Mouse (Mus musculus): ENCODE measurements around the gene Ripk1. TPM values are rescaled to one million over a fixed set of nuclear protein-coding genes. Genes with fewer than 3 reads are reported as not detected.

Ripk1 gene
- polyA plus RNA-seq (2014; fragmentation: Illumina TruSeq; extraction: RNeasy Lipid Tissue Mini Kit (QIAGEN cat#74804)) = 43.7 TPM

DNA sequence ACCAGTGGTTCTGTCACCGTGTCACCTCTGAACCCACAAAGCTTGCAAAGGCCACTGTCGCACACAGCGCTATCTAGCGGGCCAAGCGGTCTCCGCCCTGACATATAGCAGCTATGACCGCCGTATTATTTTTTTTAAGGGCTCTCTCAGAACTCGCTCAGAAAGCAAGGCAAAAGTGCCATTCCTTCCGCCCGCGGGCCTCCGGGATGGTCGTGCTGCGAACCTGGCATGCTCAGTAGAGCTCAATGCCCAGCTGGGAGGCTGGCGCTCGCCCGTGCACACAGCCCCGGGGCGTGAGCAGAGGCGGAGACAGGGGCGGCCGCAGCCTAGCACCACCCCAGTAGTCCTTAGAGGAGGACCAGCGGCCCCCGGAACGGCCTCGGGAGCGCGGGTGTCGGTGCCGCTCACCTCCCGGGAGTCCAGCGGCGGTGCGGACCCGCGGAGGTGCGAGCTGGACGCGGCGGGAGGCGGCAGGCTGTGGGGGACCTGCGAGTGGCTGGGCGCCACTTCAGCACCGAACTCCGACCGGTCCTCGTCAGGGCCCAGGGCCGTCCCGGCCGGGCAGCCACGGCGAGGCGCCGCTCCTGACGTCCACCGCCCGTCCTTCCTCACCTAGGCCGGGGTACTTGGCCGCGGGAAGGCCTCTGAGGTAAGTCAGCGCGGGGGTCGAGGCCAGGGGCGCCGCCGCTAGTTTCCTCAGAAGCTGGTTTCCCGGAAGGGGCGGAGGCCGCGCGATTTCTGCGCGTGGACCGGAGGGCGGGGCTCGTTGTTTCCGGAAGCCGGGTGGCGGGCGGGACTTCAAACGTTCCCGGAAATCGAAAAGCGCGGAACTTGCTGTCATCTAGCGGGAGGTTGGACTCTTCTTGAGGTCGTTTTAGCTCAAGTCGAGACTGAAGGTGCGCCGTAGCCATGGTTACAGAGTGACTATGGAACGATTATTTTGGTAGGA, at the start of gene Ripk1, which contains the start of gene Serpinb6a:
Gene Ripk1 (plus strand): TSS at position 306 of the 949 bp plus-strand sequence.
Gene Serpinb6a (minus strand): TSS at position 737 of the 949 bp plus-strand sequence.

DNA sequence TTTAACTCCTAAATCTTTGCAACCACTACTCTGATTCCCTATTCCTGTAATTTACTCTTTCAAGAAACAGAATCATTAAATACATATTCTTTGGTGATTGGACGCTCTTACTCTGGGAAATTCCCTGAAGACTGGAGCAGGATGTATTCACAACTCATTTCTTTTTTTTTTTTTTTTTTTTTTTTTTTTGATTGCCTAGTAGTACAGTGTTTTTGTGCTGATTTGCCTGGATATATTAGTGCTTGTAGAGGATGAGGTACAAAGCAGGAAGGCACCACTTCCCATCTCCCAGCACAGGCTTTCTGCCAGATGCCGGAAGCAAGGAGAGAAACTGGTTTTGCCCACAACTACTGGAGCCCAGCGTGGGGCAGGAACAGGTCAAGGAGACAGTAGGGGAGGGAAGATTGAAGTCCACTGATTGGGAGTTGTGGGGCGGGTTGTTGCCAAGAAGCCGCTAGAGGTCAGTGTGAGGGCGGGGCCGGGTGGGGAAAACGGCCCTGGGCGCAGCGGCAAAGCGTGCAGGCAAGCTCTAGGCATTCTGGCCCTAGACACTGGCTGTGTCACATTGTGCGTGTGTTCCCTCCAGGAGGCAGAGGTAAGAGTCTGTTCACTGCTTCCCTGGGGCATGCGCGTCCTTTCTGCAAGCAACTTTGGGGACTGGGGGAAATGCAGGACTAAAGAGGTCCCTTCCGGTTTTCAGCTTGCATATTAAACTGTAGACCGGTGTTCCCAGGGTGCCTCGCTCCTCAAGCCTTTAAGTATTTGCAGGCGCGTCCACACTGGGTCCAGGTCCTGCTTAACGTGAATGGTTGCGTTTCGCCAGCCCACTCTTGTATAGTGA, 37.7 kb upstream of the Ripk1 start, which contains the start of gene Nqo2:
Gene Nqo2 (plus strand): TSS at position 482 of the 841 bp plus-strand sequence.

GRCm38 (mm10) chr13:34037172-34038055, 35.3 kb downstream of the Ripk1 start, which contains the start of gene Bphl:
Gene Bphl (plus strand): TSS chr13:34037597.

GRCm38 (mm10) chr13:34077492-34078271, 75.5 kb downstream of the Ripk1 start, which contains the start of gene Tubb2a:
Gene Tubb2a (minus strand): TSS chr13:34078007.

Other genes starting within 250 kb of the Ripk1 start
- not detected for gene Serpinb6e, start 159.0 kb upstream of the Ripk1 start, polyA plus RNA-seq (2014; fragmentation: Illumina TruSeq; extraction: RNeasy Lipid Tissue Mini Kit (QIAGEN cat#74804))
- gene Serpinb6c, start 96.7 kb upstream of the Ripk1 start, polyA plus RNA-seq (2014; fragmentation: Illumina TruSeq; extraction: RNeasy Lipid Tissue Mini Kit (QIAGEN cat#74804)) = not detected
- 95.9 TPM for gene Nqo2, start 37.7 kb upstream of the Ripk1 start, polyA plus RNA-seq (2014; fragmentation: Illumina TruSeq; extraction: RNeasy Lipid Tissue Mini Kit (QIAGEN cat#74804))
- gene Serpinb6a, start 431 bp downstream of the Ripk1 start, polyA plus RNA-seq (2014; fragmentation: Illumina TruSeq; extraction: RNeasy Lipid Tissue Mini Kit (QIAGEN cat#74804)) = 645 TPM
- gene Bphl, start 35.2 kb downstream of the Ripk1 start, polyA plus RNA-seq (2014; fragmentation: Illumina TruSeq; extraction: RNeasy Lipid Tissue Mini Kit (QIAGEN cat#74804)) = 30.9 TPM
- gene Tubb2a, start 75.6 kb downstream of the Ripk1 start, polyA plus RNA-seq (2014; fragmentation: Illumina TruSeq; extraction: RNeasy Lipid Tissue Mini Kit (QIAGEN cat#74804)) = 4.8 TPM
- 5.3 TPM for gene Tubb2b, start 128.1 kb downstream of the Ripk1 start, polyA plus RNA-seq (2014; fragmentation: Illumina TruSeq; extraction: RNeasy Lipid Tissue Mini Kit (QIAGEN cat#74804))
- 11.8 TPM for gene Psmg4, start 160.6 kb downstream of the Ripk1 start, polyA plus RNA-seq (2014; fragmentation: Illumina TruSeq; extraction: RNeasy Lipid Tissue Mini Kit (QIAGEN cat#74804))

Data from ovary, adult 10 weeks (tissue).